Mouse (Mus musculus) kidney, adult 2 months (tissue): Measurements from ENCODE around the gene Spsb1. TPM values are rescaled to one million over a fixed set of nuclear protein-coding genes. Genes with fewer than 3 reads are reported as not detected.

ENCODE experiments used
- DNase-seq: peaks from one replicate; pipeline ENCODE4 v3.0.0; 2021
- H3K27ac ChIP-seq: fragments of 200-500 bp; 2 replicates; pipeline ENCODE4 v1.5.1; 2012; ENCODE audit warnings: low read depth, low read length, control low read depth, inconsistent platforms; ENCODE audit not compliant: insufficient read depth
- H3K27me3 ChIP-seq: fragments of 200-500 bp; replicated peaks from 2 replicates; pipeline ENCODE4 v1.6.1; 2012; ENCODE audit warnings: mild to moderate bottlenecking, moderate library complexity, low read length, inconsistent platforms; ENCODE audit not compliant: control insufficient read depth, insufficient read depth
- H3K36me3 ChIP-seq: fragments of 200-500 bp; 2 replicates; pipeline ENCODE4 v1.6.1; 2012; ENCODE audit warnings: mild to moderate bottlenecking, moderate library complexity, low read length, inconsistent platforms; ENCODE audit not compliant: control insufficient read depth, insufficient read depth
- H3K4me1 ChIP-seq: fragments of 200-500 bp; 2 replicates; pipeline ENCODE4 v1.6.1; 2011; ENCODE audit warnings: low read length; ENCODE audit not compliant: control insufficient read depth, insufficient read depth
- H3K4me3 ChIP-seq: fragments of 200-500 bp; 2 replicates; pipeline ENCODE4 v1.5.1; 2011; ENCODE audit warnings: mild to moderate bottlenecking, low read depth, low read length, control low read depth; ENCODE audit not compliant: insufficient read depth
- CTCF ChIP-seq: fragments of 200-500 bp; conservative IDR thresholded peaks from 2 replicates; pipeline ENCODE4 v1.5.1; 2011; ENCODE audit warnings: low read depth, mild to moderate bottlenecking, control low read depth, low read length, moderate library complexity, mixed read lengths; ENCODE audit not compliant: insufficient read depth, insufficient read length
- POLR2A ChIP-seq: fragments of 200-500 bp; IDR thresholded peaks from one replicate; pipeline ENCODE4 v1.6.1; 2011; ENCODE audit warnings: low read depth, low read length, control low read depth
- WGBS: fragments of 180-500 bp; shearing (Covaris S2); methylation state at CpG from one replicate; pipeline ENCODE4 v1.1.7; 2018; 5-methylcytosine and 5-hydroxymethylcytosine counted together
- polyA plus RNA-seq: library from polyadenylated mRNA; depleted of rRNA; stranded (reverse); fragments of >200 nt; gene quantifications from 2 replicates; pipeline ENCODE4 v1.2.3, GENCODE M21; 2012

Spsb1 gene
- polyA plus RNA-seq, 1 experiment: 6.5 TPM

DNA sequence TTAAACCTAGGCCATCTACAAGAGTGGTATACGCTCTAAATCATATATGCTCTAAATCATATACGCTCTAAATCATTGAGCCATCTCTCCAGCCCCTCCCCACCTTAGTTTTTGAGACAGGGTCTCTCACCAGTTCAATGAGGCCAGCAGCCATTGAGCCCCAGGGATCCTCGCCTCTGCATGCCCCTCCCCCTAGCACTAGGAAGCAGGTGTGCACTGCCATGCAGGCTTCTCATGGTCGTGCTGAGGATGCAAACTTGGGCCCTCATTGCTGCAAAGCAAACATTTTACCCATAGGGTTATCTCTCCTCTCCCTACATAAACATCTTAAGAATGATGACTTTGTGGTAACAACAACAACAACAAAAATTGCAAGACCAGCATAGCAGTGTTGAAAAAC, 87.5 kb downstream of the Spsb1 start:
- H3K27ac ChIP-seq: no peak overlapping the region
- TF ChIP-seq POLR2A: no peak
- no peak for TF ChIP-seq CTCF

DNA sequence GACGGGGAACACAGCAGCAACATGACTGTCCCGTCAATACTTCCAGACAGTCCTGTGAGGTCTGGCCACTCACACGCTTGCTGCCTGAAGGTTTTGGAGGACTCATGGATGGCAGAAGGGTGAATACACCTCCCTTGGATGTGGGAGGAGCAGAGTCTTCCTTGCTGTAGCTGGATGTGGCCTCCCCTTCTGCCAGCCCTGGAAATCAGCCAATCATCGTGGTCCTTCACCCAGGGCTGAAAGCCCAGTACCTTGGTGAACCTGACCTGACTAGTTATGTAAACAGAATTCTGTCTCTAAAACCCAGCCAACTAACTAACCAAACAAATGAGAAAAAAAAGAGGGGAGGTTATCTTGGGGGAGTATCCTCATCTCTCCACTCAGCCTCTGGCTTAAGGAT, 90.4 kb downstream of the Spsb1 start:
- no peak for DNase-seq

More for the DNA sequence above, 87.5 kb downstream of the Spsb1 start:
- H3K4me1 ChIP-seq: no peaks in the 10 kb centered on the region
- no peak overlapping the region for H3K4me3 ChIP-seq
- no peak for DNase-seq
- H3K27me3 ChIP-seq: no peaks in the 10 kb centered on the region
- H3K36me3 ChIP-seq: no peaks in the 10 kb centered on the region
- 81% methylated on average over 4 of the region's 4 CpGs for WGBS

GRCm38 (mm10) chr4:149863522-149863921, 91.3 kb downstream of the Spsb1 start:
- H3K36me3 ChIP-seq: no peaks in the 10 kb centered on the region
- H3K27ac ChIP-seq: no peak overlapping the region
- H3K27me3 ChIP-seq: no peaks in the 10 kb centered on the region
- WGBS: 74% methylated on average over 9 of the region's 9 CpGs
- no peak overlapping the region for H3K4me3 ChIP-seq
- DNase-seq: no peak
- H3K4me1 ChIP-seq: no peaks in the 10 kb centered on the region
- TF ChIP-seq POLR2A: no peak
- no peak for TF ChIP-seq CTCF

More for the DNA sequence above, 90.4 kb downstream of the Spsb1 start:
- TF ChIP-seq CTCF (no peak), POLR2A (no peak)
- H3K27me3 ChIP-seq: no peaks in the 10 kb centered on the region
- no peak overlapping the region for H3K27ac ChIP-seq
- H3K4me1 ChIP-seq: no peaks in the 10 kb centered on the region
- H3K36me3 ChIP-seq: no peaks in the 10 kb centered on the region
- 76% methylated on average over 4 of the region's 4 CpGs for WGBS
- H3K4me3 ChIP-seq: no peak overlapping the region

DNA sequence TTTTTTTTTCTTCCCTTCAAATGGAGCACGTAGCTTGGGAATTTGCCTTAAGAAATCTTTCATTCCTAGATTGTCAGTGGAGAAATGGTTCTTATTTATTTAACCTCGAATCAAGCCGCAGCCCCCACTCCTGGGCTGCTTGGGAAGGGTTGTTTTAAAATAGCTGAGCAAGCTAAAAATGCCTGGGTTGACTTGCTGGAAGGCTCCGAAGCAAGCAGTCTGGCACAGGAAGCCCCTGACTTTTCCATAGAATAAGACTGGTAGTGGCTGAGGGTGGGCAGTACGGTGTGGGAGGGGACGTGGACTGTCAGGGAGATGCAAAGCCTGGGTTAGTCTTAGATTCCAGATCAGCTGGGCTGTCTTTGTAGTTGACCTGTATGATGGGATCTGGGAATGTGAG, 94.5 kb downstream of the Spsb1 start:
- Histone ChIP-seq H3K4me3 (no peak overlapping the region), H3K4me1 (no peaks in the 10 kb centered on the region), H3K27ac (no peak overlapping the region), H3K27me3 (no peaks in the 10 kb centered on the region), H3K36me3 (no peaks in the 10 kb centered on the region)
- DNase-seq: no peak
- WGBS: 51% methylated on average over 6 of the region's 6 CpGs
- TF ChIP-seq CTCF (no peak), POLR2A (no peak)

DNA sequence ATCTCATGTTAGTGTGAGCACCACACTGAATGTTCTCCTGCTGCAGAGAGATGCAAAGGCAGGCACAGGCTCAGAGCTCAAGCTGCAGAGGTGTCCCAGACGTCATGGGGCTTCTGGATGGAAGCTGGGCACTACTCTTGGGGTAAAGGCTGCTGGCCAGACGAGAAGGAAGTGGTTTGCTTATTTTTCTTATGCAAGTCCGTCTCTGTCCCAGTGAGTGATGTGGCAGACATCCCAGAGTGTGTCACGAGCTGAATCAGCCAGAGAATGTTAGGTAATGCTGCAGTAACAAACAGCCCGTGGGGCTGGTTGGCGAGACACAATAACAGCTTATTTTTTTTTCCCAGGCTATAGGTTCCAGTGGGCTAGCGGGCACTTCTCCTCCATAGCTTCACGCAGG, 96.3 kb downstream of the Spsb1 start:
- DNase-seq: no peak
- H3K4me3 ChIP-seq: no peak overlapping the region
- no peak overlapping the region for H3K27ac ChIP-seq
- no peaks in the 10 kb centered on the region for H3K36me3 ChIP-seq
- H3K27me3 ChIP-seq: no peaks in the 10 kb centered on the region
- no peak for TF ChIP-seq CTCF
- no peak for TF ChIP-seq POLR2A
- WGBS: 79% methylated on average over 8 of the region's 8 CpGs
- H3K4me1 ChIP-seq: peaks cover 5% of the 10 kb centered on the region; the same call in 1 of the 2 replicates

DNA sequence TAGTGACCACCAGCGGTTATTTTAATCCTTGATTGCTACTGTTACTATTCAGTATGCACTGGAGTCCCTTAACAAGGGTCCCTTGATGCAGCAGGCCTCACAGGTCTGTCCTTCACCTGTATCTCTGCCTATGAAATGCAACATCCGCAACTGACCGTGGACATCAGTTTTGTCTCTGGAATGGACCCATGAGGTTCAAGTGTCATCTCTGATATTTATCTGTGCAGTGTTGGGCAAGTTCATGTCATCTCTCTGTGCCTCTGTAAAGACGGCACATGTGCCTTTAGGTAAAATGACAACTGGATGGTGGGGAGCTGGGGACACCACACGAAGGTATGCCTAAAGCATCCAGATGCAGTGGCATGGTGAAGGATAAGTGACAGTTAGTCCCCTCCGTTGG, 96.7 kb downstream of the Spsb1 start:
- H3K27ac ChIP-seq: no peak overlapping the region
- TF ChIP-seq POLR2A (no peak), CTCF (no peak)
- no peaks in the 10 kb centered on the region for H3K27me3 ChIP-seq
- no peak for DNase-seq
- no peaks in the 10 kb centered on the region for H3K36me3 ChIP-seq
- H3K4me1 ChIP-seq: peaks cover 5% of the 10 kb centered on the region; the same call in 1 of the 2 replicates
- no peak overlapping the region for H3K4me3 ChIP-seq
- 91% methylated on average over 6 of the region's 6 CpGs for WGBS

DNA sequence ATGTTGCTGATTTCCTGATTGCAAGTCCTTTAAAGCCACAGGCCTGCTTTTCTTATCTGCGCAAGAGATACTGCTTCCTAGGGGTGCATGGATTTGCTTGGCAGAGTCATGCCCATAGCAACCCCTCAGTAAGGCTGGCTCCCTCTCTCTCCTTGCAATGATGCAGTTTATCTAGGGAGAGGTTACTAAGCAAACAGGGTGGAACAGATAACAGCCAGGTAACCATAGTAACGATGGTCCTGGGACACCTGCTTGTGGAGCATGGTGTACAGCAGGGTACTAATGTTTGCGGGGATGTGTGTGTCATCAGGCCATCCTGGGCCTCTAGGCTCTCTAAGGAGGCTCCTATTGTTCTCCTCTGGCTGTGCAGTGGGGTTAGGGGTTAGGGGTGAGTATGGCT, 97.2 kb downstream of the Spsb1 start:
- Histone ChIP-seq H3K4me1 (peaks cover 5% of the 10 kb centered on the region; the same call in 1 of the 2 replicates), H3K27me3 (no peaks in the 10 kb centered on the region), H3K27ac (no peak overlapping the region), H3K4me3 (no peak overlapping the region), H3K36me3 (no peaks in the 10 kb centered on the region)
- TF ChIP-seq CTCF (no peak), POLR2A (no peak)
- no peak for DNase-seq
- WGBS: 86% methylated on average over 3 of the region's 3 CpGs
